Comparison of ENCODE assay signal across 8 mouse cellular contexts in the genomic region with DNA sequence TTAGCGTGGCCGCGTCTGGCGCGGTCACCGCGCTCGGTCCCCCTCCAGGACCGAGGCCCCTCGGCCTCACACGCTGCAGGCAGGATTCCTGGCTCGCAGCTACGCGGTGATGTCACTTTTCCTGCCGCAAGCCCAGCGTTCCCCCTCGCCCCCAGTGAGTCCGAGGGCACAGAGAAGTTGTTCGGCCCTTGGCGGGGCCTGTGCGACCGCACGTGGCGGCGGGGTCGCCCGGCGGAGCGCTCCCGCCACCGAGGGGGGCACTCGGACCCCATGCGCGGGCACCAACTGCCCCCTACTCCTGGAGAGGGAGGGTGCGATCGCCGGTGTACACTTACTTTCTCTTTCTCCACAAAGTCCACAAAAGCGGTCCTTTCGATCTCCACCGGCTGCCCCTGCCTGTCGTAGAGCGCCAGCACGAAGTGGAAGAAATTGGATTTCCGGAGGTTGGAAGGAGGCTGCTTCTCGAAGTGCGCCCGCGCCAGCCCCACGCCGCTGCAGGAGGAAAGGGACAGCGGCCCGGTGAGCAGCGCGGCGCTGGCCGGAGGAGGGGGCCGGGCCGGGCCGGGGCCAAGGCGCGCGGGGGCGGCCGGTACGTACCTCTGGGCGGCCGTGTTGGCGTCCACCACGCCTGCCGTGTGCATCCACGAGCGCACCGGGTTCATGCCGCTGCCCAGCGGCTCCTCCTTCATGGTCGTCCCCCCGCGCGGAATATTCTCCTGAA. TPM values are rescaled to one million over a fixed set of nuclear protein-coding genes. Genes with fewer than 3 reads are reported as not detected.
DNase-seq lines count a peak whose midpoint lies in the region; ATAC-seq and TF ChIP-seq lines count a peak whose summit lies in the region.

No protein-coding gene starts in this region.

- peak overlapping the region; percentile 72 for H3K9ac ChIP-seq in heart, embryonic 12.5 days
- peak overlapping the region; percentile 98 for H3K9ac ChIP-seq in limb, embryonic 14.5 days (ENCODE audit: low read depth, low read length, severe bottlenecking)

- peak overlapping the region; percentile 98 for H3K4me2 ChIP-seq in heart, embryonic 12.5 days
- H3K4me2 ChIP-seq in limb, embryonic 14.5 days (replicated peaks; ENCODE audit: low read depth, low read length, severe bottlenecking): peak overlapping the region; percentile 91

- intact Hi-C loops in left cerebral cortex, adult 2 months (cut with DNase I): loop anchor here (5.0 kb wide), 1 partner anchor 1251 kb away; no protein-coding TSS in a partner anchor

- no peak overlapping the region for H3K27ac ChIP-seq in left cerebral cortex, adult 2 months
- no peak overlapping the region for H3K27ac ChIP-seq in heart, embryonic 12.5 days (ENCODE audit: poor library complexity, severe bottlenecking)
- peak overlapping the region; percentile 95 for H3K27ac ChIP-seq in limb, embryonic 14.5 days (replicated peaks; ENCODE audit: low read depth, low read length)

- 0 out of 2 replicates have a peak, but pooled peaks have one; percentile 4 for TF ChIP-seq POLR2A in limb, embryonic 14.5 days (IDR thresholded peaks at IDR 0.05; ENCODE audit: borderline replicate concordance, extremely low read depth, insufficient read depth, insufficient read length)

- no peaks in the 10 kb centered on the region for H3K36me3 ChIP-seq in heart, embryonic 12.5 days
- H3K36me3 ChIP-seq in limb, embryonic 14.5 days (ENCODE audit: control insufficient read depth, insufficient read depth, low read length): peaks cover 48% of the 10 kb centered on the region

- 1% methylated on average over 79 of the region's 79 CpGs for WGBS in heart, embryonic 12.5 days
- WGBS in limb, embryonic 14.5 days: under 1% methylated on average over 55 of the region's 79 CpGs

- no peaks in the 10 kb centered on the region for H3K9me3 ChIP-seq in heart, embryonic 12.5 days (replicated peaks)
- H3K9me3 ChIP-seq in limb, embryonic 14.5 days (ENCODE audit: control insufficient read depth, low read length): no peaks in the 10 kb centered on the region

- peaks cover 70% of the 10 kb centered on the region for H3K27me3 ChIP-seq in heart, embryonic 12.5 days (replicated peaks)
- peaks cover 39% of the 10 kb centered on the region for H3K27me3 ChIP-seq in limb, embryonic 14.5 days (ENCODE audit: control insufficient read depth, insufficient read depth, low read length)

- peak; percentile 27; the same call in 1 of the 2 replicates for ATAC-seq in heart, embryonic 12.5 days (ENCODE audit: insufficient number of reproducible peaks, low FRiP score)
- no peak for ATAC-seq in limb, embryonic 14.5 days (ENCODE audit: low FRiP score, low read depth)
- no peak for ATAC-seq in granulocyte monocyte progenitor cell, adult 5-6 weeks (replicated peaks; ENCODE audit: poor library complexity, severe bottlenecking)

- H3K4me1 ChIP-seq in heart, embryonic 12.5 days (replicated peaks): peaks cover 53% of the 10 kb centered on the region
- H3K4me1 ChIP-seq in limb, embryonic 14.5 days (ENCODE audit: control insufficient read depth, insufficient read depth, low read length): peaks cover 34% of the 10 kb centered on the region

- TF ChIP-seq CTCF in left cerebral cortex, adult 2 months (IDR thresholded peaks at IDR 0.05): no peak

- H3K4me3 ChIP-seq in left cerebral cortex, adult 2 months: peak overlapping the region; percentile 33
- H3K4me3 ChIP-seq in heart, embryonic 12.5 days: peak overlapping the region; percentile 66
- peak overlapping the region; percentile 84 for H3K4me3 ChIP-seq in limb, embryonic 14.5 days (replicated peaks; ENCODE audit: low read length)

- DNase-seq in left cerebral cortex, adult 2 months (ENCODE audit: extremely low spot score in 1 of 2, low spot score in 2 of 2): no peak
- DNase-seq in left cerebral cortex, adult 8-10 months (ENCODE audit: low spot score in 2 of 2): no peak
- peak; percentile 42 to 46 for DNase-seq in adrenal gland, postnatal 36 days
- DNase-seq in limb, embryonic 14.5 days (ENCODE audit: low spot score): no peak
- DNase-seq in retina, postnatal 1 day: peak; percentile 72
- DNase-seq in spleen, postnatal 4 days (ENCODE audit: low spot score in 2 of 2): no peak

RNA-seq across cellular contexts. Expression of gene Ebf3, which starts 0.9 kb away (rescaled TPM):
- under 1 TPM; 0.20 to 0.35 TPM for total RNA-seq in left cerebral cortex, adult 2 months (2021)
- 1 to 10 TPM in 2 of 4 experiments, under 1 TPM in 2; 0.64 to 2.6 (median 1.1) TPM for total RNA-seq in left cerebral cortex, adult 8-10 months (2022)
- total RNA-seq in adrenal gland, postnatal 36 days (2021): 1 to 10 TPM; 4.2 to 4.8 TPM
- 0.61 and 0.65 TPM in 2 replicates for polyA plus RNA-seq in heart, embryonic 12.5 days (2016; fragmentation: Nextera tagmentation; extraction: Ambion mirVana)
- 80.3 and 93.2 TPM in 2 replicates for polyA plus RNA-seq in limb, embryonic 14.5 days (2012; rRNA removed)
- 15.3 and 17.8 TPM in 2 replicates for polyA plus RNA-seq in limb, embryonic 14.5 days (2014; fragmentation: Nextera tagmentation; extraction: Ambion mirVana)
- total RNA-seq in granulocyte monocyte progenitor cell, adult 5-6 weeks (2014; fragmentation: Nextera tagmentation): 0.56 TPM in 1 of 2 replicates, not detected in the other
- not detected in 2 replicates for total RNA-seq in granulocyte monocyte progenitor cell, adult 5-6 weeks (2017)

Comparison
In these comparisons a context has a peak if more than half of its experiments do, and no peak if none do; other contexts are left out.
1. DNase-seq: peak in adrenal gland, postnatal 36 days (2 of 2) and retina, postnatal 1 day (single experiment); none in left cerebral cortex, adult 2 months (0 of 2), left cerebral cortex, adult 8-10 months (0 of 2), limb, embryonic 14.5 days (single experiment) and spleen, postnatal 4 days (0 of 2).
2. H3K4me3 ChIP-seq: peak in every context shown above with its lines; median percentile 84 in limb, embryonic 14.5 days; 66 in heart, embryonic 12.5 days; 33 in left cerebral cortex, adult 2 months.